Mouse (Mus musculus) bone marrow, adult 2 months (tissue): ENCODE measurements around the gene Ankk1.

Source experiments
- CTCF ChIP-seq: fragments of 200-500 bp; IDR thresholded peaks from 2 replicates; pipeline ENCODE4 v1.5.1; 2011; ENCODE audit warnings: low read length, control low read depth; ENCODE audit not compliant: control insufficient read depth, insufficient read depth
- POLR2A ChIP-seq: fragments of 200-500 bp; IDR thresholded peaks from 2 replicates; pipeline ENCODE4 v1.6.1; 2011; ENCODE audit warnings: low read depth, mild to moderate bottlenecking, control low read depth, low read length, borderline replicate concordance; ENCODE audit not compliant: control insufficient read depth

- no peak for TF ChIP-seq CTCF
- TF ChIP-seq POLR2A: no peak
Observed at GRCm38 (mm10) chr9:49386119-49386518, 40.7 kb downstream of the Ankk1 start.
